Mouse (Mus musculus) CH12.LX (cell line): ENCODE results near the gene Naip6. TPM values are rescaled to one million over a fixed set of nuclear protein-coding genes. Genes with fewer than 3 reads are reported as not detected.
A peak's percentile ranks its signal among the peaks of the same experiment; 100 is the strongest.
"Not testable (repeated sequence)": the region's sequence is repeated elsewhere in the genome, so short reads cannot be mapped to it uniquely, and the experiment has no call there.

Experiments used
- DNase-seq: peaks from one replicate; pipeline ENCODE4 v3.0.0-alpha.2; 2013; ENCODE audit errors: extremely low read depth
- H3K27ac ChIP-seq: 2 replicates; pipeline ENCODE4 v1.5.1; 2012; ENCODE audit warnings: low read depth, mild to moderate bottlenecking, control low read depth, moderate library complexity; ENCODE audit not compliant: insufficient read depth
- H3K27me3 ChIP-seq: replicated peaks from 2 replicates; pipeline ENCODE3; 2012; ENCODE audit warnings: inconsistent platforms
- H3K36me3 ChIP-seq, 2 experiments: replicated peaks in 1 of 2; 2 replicates each; pipeline versions ENCODE3 to v1.6.1; 2012; ENCODE audit warnings: inconsistent platforms in 1 of 2, low read length in 1 of 2, mild to moderate bottlenecking in 1 of 2, mixed read lengths in 1 of 2, moderate library complexity in 1 of 2; ENCODE audit not compliant: control insufficient read depth in 1 of 2, insufficient read depth in 1 of 2
- H3K4me1 ChIP-seq, 2 experiments: 2 replicates each; pipeline ENCODE4 v1.6.1; 2012; ENCODE audit warnings: inconsistent platforms in 1 of 2, moderate library complexity in 1 of 2; ENCODE audit not compliant: insufficient read depth in 2 of 2, control insufficient read depth in 1 of 2
- H3K4me2 ChIP-seq: 2 replicates; pipeline ENCODE4 v1.6.1; 2012; ENCODE audit warnings: low read depth, mild to moderate bottlenecking, control low read depth; ENCODE audit not compliant: poor library complexity, insufficient read depth, severe bottlenecking
- H3K4me3 ChIP-seq, 3 experiments: fragments of 150-350 bp in 1 of 3; sonication (generic) in 1 of 3; replicated peaks in 1 of 3; 2 replicates each; pipeline versions ENCODE3 to v1.5.1; 2011 to 2012; ENCODE audit warnings: low read depth in 2 of 3, low read length in 2 of 3, mild to moderate bottlenecking in 2 of 3, moderate library complexity in 2 of 3, control low read depth in 1 of 3, improper control_type of control experiment in 1 of 3, inconsistent platforms in 1 of 3, mixed read lengths in 1 of 3; ENCODE audit not compliant: poor library complexity in 1 of 3
- H3K79me2 ChIP-seq: replicated peaks from 2 replicates; pipeline ENCODE4 v1.6.1; 2012; ENCODE audit warnings: mild to moderate bottlenecking, moderate library complexity; ENCODE audit not compliant: control insufficient read depth, poor library complexity, insufficient read depth, severe bottlenecking; ENCODE audit errors: extremely low read depth
- H3K9ac ChIP-seq: 2 replicates; pipeline ENCODE4 v1.6.1; 2012; ENCODE audit warnings: low read depth, mild to moderate bottlenecking, control low read depth, moderate library complexity; ENCODE audit not compliant: insufficient read depth
- H3K9me3 ChIP-seq: replicated peaks from 2 replicates; pipeline ENCODE3; 2012; ENCODE audit warnings: low read length, inconsistent platforms, mixed read lengths
- CTCF ChIP-seq, 2 experiments: IDR thresholded peaks in 1 of 2; conservative IDR thresholded peaks in 1 of 2; 2 replicates each; pipeline ENCODE4 v1.5.1; 2011 to 2012; ENCODE audit warnings: low read depth in 2 of 2, low read length in 2 of 2, improper control_type of control experiment in 1 of 2, inconsistent platforms in 1 of 2, mild to moderate bottlenecking in 1 of 2, moderate library complexity in 1 of 2
- ELF1 ChIP-seq: IDR thresholded peaks from 2 replicates; pipeline ENCODE4 v1.6.1; 2014; ENCODE audit warnings: low read depth, mild to moderate bottlenecking, inconsistent platforms, low read length, improper control_type of control experiment
- HCFC1 ChIP-seq: IDR thresholded peaks from 2 replicates; pipeline ENCODE4 v1.6.1; 2012; ENCODE audit warnings: low read depth, mild to moderate bottlenecking, inconsistent platforms, low read length, improper control_type of control experiment
- IRF4 ChIP-seq: IDR thresholded peaks from 2 replicates; pipeline ENCODE4 v1.6.1; 2014; ENCODE audit warnings: low read depth, mild to moderate bottlenecking, inconsistent platforms, low read length, improper control_type of control experiment
- MAZ ChIP-seq: IDR thresholded peaks from 2 replicates; pipeline ENCODE4 v1.6.1; 2012; ENCODE audit warnings: low read depth, mild to moderate bottlenecking, inconsistent platforms, low read length, improper control_type of control experiment, moderate library complexity
- NELFE ChIP-seq: IDR thresholded peaks from 2 replicates; pipeline ENCODE4 v1.6.1; 2011; ENCODE audit warnings: low read depth, low read length, improper control_type of control experiment
- POLR2A ChIP-seq: IDR thresholded peaks from 2 replicates; pipeline ENCODE4 v1.6.1; 2011; ENCODE audit warnings: low read depth, mild to moderate bottlenecking, improper control_type of control experiment, low read length
- SIN3A ChIP-seq: IDR thresholded peaks from 2 replicates; pipeline ENCODE4 v1.6.1; 2012; ENCODE audit warnings: low read length, improper control_type of control experiment, inconsistent platforms
- TBP ChIP-seq: conservative IDR thresholded peaks from 2 replicates; pipeline ENCODE4 v1.6.1; 2011; ENCODE audit warnings: low read depth, low read length, improper control_type of control experiment
- TCF12 ChIP-seq: IDR thresholded peaks from 2 replicates; pipeline ENCODE4 v1.6.1; 2014; ENCODE audit warnings: low read depth, mild to moderate bottlenecking, inconsistent platforms, low read length, improper control_type of control experiment
- dilution Hi-C: fragments of 300-500 bp; cut with MboI; formaldehyde crosslinking; loops from 2 replicates; pipeline ENCODE4 v1.14.3; 2020; ENCODE audit warnings: low sequenced_read_pairs; ENCODE audit not compliant: extremely low pct_unique_long_range_greater_than_20kb, extremely low pct_ligation_motif_present
- in situ Hi-C: fragments of 300-500 bp; cut with MboI; formaldehyde crosslinking; loops from 3 replicates; pipeline ENCODE4 v1.14.3; 2019; ENCODE audit warnings: low sequenced_read_pairs, low pct_ligation_motif_present, low pct_unique_long_range_greater_than_20kb, mixed read lengths
- polyA plus RNA-seq: library from polyadenylated mRNA; unstranded; fragments of >175 nt; gene quantifications from 2 replicates; pipeline ENCODE4 v1.2.1, GENCODE M21; 2012; ENCODE audit warnings: low read depth; ENCODE audit not compliant: insufficient read length
- total RNA-seq, 2 experiments: library from RNA; depleted of rRNA; stranded (reverse); fragments of 300-350 nt in 1 of 2; fragments of >200 nt in 1 of 2; gene quantifications; 2 replicates each; pipeline ENCODE4 v1.2.3; 2012 to 2014

Gene Naip6
- total RNA-seq (2012; rRNA removed) (2.9 and 3.4 TPM in 2 replicates), total RNA-seq (2014; rRNA removed) (2.8 and 3.0 TPM in 2 replicates), polyA plus RNA-seq (7.1 and 7.9 TPM in 2 replicates)

DNA sequence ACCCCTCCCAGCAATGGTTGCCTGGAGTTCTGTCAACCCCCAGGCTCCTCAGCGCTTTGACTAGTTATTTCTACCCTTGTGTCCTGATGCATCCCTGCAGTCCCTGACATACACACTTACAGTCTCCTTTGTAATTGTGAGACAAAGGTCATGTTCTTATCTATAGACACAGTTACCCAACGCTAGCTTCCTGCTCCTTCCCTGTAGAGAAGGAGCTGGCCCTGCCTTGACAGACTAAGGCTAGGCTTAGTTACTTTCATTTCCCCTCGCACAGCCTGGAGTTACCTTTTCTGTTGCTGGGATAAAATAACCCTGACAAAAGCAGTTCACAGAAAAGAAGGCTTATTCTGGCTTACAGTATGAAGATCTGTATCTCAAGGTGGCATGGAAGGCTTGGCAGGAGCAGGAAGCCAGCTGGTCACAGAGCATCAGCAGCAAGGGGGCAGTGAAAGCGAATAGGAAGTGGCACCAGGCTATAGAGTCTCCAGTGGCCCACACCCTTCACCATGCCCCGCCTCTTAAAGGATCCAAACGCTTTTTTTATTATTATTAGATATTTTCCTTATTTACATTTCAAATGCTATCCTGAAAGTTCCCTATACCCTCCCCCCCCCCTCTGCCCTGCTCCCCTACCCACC is at the start of gene Naip6:
TSS of gene Naip6 (minus strand) at position 419 of the 638 bp plus-strand sequence.
- peak; percentile 55 for DNase-seq
- H3K4me3 ChIP-seq, result peak within 1 kb of the TSS in 2 of 3 experiments; percentile 16 to 63
- H3K79me2 ChIP-seq, dilution Hi-C loops, H3K4me1 ChIP-seq, in situ Hi-C loops, H3K27me3 ChIP-seq, H3K9me3 ChIP-seq, H3K27ac ChIP-seq, H3K36me3 ChIP-seq: not testable (repeated sequence)
- peak within 1 kb of the TSS; percentile 39; the same call in 1 of the 2 replicates for H3K9ac ChIP-seq
- TF ChIP-seq SIN3A (peak; percentile 61; the same call in 1 of the 2 replicates), HCFC1 (peak; percentile 28; the same call in 1 of the 2 replicates), IRF4 (peak; percentile 24; the same call in 1 of the 2 replicates), MAZ (0 out of 2 replicates have a peak, but pooled peaks have one; percentile 20), NELFE (peak; percentile 52; the same call in 1 of the 2 replicates), ELF1 (peak; percentile 76), TCF12 (peak; percentile 19; the same call in 1 of the 2 replicates), TBP (0 out of 2 replicates have a peak, but pooled peaks have one; percentile 43), POLR2A (peak; percentile 55; the same call in 1 of the 2 replicates), CTCF (conservative IDR thresholded peaks at IDR 0.05 in 1 of 2, IDR thresholded peaks at IDR 0.05 in 1 of 2; ENCODE audit: low read depth in 2 of 2, low read length in 2 of 2) (peak in 1 of 2 experiments; percentile 15; a peak in 1 of 4 replicates)
- H3K4me2 ChIP-seq, result peak within 1 kb of the TSS; percentile 5; the same call in 1 of the 2 replicates

DNA sequence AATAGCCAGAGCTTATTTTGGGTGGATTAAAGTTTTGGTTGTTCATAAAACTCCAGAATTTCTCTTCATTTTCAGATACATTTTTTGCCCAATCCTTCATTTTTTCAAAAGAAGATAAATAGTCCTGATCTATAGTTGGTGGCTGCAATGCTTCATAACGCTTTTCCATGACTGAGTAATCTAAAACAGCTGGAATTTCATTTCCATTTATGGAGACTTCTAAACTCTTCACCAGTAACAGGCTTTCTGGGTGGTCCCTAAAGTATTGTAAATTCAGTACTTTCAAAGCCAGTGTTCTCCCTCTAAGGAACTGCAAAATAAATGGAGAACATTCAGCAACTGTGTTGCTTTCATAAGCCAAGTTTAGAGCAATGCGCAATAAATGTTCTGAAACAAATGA is 34.8 kb upstream of the Naip6 start:
- H3K79me2 ChIP-seq, H3K9ac ChIP-seq, H3K36me3 ChIP-seq, dilution Hi-C loops, in situ Hi-C loops, H3K9me3 ChIP-seq, DNase-seq, H3K27me3 ChIP-seq, H3K4me1 ChIP-seq, H3K4me2 ChIP-seq, H3K4me3 ChIP-seq, H3K27ac ChIP-seq: not testable (repeated sequence)

DNA sequence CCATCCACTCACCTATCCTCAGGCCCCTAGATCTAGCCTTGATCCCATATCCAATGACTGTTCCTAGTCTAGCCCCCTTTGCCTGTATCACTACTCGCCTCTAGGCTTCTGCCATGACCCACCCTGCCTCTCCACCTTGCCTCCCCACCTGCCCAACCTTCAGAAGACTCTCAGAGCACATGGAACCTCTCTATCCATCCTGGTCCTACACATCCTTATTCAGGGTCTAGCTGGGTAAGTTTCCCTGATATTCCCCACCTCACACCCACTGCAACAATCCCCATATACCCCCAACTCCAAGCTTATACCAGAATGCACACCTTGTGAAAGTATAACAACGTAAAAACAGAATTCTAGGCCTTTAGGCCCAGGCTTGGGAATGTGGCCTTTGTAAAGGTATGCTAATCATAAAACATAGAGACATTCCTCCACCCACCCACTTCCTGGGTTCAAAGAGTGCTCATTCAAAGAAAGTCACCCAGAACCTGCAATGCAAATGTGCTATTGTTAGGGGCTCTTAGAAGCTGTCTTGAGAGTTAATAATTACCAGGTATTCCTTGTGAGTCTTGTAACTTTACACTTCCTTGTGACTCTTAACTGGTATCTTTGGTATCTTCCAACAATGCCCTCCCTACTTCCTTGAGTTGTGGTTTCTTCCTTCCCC is 32.2 kb upstream of the Naip6 start:
- H3K4me3 ChIP-seq, in situ Hi-C loops, dilution Hi-C loops, H3K4me2 ChIP-seq, DNase-seq, H3K79me2 ChIP-seq, H3K36me3 ChIP-seq, H3K27me3 ChIP-seq, H3K9ac ChIP-seq, H3K27ac ChIP-seq, H3K9me3 ChIP-seq, H3K4me1 ChIP-seq: not testable (repeated sequence)
